Mouse (Mus musculus) left cerebral cortex, adult 9 months (tissue): ENCODE results near the gene Cnpy3.

Experiments used
- DNase-seq, 2 experiments: peaks; one replicate each; pipeline ENCODE4 v3.0.0; 2022; ENCODE audit warnings: low spot score in 2 of 2

The Cnpy3 gene

DNA sequence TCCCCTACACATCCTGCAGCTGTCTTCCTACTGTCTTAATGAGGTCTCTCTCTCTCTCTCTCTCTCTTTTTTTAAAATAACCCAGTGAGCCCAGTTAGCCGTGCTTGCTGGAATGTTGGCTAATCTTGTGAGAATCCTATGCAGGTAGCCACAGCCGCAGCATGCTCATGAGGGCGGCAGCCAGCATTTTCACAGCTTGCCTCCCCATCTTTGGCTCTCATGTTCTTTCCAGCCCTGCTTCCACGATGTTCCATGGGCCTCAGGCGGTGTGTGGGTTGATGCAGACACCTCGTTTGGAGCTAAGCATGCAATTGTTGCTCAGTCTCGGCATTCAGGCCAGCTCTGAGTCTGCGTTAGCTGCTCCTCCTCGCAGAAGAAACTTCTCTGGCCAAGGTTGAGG is 12.9 kb upstream of the Cnpy3 start:
- peak; percentile 40 to 81 for DNase-seq

DNA sequence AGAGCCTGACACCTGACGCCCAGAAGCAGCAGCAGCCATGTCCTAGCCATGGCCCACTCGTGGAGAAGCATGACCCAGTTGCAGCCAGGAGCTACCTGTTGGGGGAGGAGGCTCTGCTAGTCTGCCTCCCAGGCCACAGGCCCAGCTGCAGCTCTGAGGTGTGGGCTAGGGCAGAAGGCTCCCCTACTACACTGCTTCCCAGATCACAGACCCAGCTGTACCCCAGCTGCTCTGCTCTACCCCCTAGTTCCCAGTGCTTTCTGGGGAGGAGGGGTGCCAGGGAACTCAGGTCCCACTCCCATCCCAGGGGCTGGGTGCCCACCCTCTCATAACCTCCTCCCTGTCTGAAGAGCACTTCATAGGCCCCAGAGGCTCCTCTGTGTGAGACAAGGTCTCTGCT is 11.5 kb upstream of the Cnpy3 start, which contains the start of gene Ptcra:
Gene Ptcra (minus strand): TSS at position 169 of the 400 bp plus-strand sequence.
- no peak for DNase-seq

DNA sequence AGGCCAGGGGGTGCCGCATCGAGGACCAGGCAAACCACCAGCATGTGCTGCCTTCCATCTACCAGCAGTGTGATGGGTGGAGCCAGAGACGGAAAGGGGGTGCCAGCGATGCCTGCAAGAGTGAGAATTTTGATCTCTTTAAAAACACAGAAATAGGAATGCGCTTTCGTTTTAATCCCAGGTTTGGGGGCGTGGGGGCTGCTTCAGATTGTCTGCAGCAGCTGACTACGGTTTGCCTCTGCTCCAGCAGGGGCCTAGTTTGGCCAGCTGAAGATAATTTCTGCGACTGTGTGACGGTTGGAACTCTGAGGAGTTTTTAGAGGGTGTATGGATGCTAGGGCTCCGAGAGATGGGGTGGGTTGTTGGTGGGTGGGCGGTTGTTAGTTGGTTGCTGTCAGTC is 6.7 kb upstream of the Cnpy3 start:
- peak in 1 of 2 experiments; percentile 33 for DNase-seq

DNA sequence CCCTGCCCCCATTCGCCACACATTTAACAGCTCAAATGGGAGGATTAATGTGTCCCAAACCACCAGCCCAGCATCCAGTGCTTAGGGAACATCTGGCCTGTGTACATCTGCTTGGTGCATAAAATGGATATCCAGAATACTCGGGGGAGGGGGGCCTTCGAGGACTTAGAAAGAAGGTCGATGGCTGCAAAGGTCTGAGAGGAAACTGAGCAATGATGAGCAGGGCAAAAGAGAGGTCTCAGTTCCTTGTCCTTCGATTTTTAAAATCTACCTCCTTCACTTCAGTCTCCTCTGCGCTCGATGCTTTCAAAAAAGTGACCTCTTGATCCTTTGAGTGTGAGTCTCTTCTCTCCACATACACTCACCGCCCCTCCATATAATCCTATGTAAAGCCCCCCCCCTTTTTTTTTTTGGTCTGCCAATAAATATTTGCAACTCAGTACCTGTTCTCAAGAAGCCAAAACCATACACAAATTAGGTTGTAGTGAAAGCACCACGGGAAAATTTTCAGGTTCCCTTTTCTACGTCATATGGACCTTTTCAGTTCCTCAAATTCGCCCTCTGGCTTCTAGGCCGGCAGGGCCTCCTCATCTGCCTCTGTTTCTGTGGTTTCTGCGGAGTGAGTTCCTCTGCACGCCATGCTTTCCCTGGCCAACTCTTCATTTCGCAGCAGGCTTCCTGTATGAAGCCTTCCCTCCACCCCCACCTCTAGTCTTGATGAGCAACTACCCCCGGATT is 789 bp downstream of the Cnpy3 start:
- DNase-seq, result peak; percentile 46 to 74

DNA sequence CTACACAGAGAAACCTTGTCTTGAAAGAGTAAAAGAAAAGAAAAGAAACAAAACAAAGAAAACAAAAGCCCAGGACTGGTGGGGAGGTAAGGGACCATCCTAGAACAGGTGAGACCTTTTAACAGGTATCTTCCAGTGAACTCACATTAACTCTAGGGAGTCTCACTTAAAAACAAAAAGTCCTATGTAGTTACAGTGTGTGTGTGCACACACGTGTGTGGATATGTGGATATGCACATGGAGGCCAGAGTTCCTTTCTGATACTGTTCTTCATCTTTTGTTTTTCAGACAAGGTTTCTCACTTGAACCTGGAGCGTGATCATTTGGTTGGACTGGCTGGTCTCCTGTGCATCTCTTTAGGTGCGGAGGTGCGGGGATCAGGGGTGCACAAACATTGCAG is 1.4 kb downstream of the Cnpy3 start:
- no peak for DNase-seq

DNA sequence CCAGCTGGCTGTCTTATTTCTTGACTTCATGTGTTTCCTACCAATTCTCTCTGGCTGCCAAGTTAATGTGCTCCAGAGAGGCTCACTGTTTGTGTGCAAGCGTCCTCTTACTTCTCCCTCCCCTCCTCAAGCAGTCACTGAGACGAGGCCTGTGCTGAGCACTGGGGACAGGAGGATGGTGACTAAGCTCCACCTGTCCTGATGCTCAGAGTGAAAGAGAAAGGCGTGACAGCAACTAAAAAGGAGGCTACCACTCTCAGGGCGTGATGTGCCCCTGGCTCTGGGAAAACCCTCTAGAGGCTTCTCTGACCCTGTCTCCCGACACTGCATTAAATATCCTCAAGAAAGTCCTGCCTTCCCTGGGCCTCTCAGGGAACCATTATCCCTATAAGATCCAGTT is 2.7 kb downstream of the Cnpy3 start:
- no peak for DNase-seq

DNA sequence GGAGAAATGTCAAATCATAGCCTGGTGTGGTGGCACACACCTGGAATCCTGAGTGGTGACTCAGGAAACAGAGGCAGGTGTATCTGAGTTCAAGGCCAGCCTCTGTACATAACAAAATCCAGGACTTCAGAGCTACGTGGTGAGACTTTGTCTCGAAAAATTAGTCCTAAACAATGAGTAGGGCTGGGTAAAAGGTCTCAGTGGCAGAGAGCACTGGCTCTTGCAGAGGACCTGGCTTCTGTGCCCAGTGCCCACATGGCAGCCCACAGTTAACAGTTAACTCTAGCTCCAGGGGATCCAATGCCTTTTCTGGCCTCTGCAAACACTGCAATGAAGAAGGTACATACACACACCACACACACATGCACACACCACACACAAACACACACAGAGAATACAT is 4.2 kb downstream of the Cnpy3 start:
- DNase-seq, result no peak

DNA sequence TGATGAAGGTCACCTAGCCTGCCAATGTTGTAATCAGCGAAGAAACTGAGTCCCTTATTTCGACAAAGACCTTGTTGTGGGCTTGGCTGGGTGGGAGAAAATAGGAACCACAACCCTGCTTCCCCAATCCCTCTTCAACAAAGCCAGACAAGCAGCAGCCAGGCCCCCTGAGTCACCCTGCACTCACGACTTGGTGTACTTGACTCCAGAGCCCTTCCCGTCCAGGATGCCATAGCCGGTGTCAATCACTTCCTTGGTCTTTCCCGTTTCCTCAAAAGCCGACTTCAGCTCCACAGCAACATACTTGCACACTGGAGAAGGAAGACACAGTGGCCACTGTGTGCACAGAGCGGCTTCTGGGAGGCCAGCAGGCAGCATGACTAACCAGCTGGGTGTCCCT is 4.8 kb downstream of the Cnpy3 start:
- DNase-seq, result no peak

DNA sequence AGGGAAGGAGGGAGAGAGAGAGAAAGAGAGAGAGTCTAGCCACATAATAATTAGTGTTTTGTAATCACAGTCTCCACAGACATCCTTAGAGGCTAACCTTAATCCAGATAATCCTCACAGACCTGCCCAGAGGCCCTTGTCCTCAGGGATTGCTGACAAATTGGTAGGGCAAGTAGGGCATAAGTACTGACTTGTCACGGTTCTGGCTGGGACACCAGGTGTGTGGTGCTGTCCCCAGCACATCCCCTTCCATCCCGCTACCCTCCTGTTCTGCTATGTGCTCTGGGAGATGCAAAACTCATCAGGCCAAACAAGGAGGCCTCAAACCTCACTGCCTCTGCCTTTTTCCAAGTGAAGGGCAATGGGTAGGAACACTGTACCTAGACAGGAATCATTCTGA is 6.5 kb downstream of the Cnpy3 start:
- DNase-seq, result no peak

DNA sequence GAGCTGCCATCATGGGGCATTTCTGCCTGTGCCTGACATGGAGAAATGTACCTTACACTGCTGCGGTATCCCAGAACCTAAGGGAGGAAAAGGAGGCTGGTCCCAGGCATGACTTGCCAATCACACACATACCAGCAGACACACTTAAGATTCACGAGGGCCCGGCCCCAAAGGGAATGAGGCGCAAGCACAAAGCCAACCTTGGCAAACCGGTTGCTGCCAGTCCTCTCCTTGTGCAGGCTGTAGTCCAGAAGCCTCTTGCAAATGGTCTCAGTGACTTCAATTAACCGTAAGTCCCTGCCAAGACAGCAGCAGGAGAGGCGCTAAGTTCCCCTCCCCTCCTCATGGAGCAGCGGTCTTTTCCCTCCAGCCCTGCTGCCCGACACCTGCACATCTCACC is 9.0 kb downstream of the Cnpy3 start:
- DNase-seq, result no peak

DNA sequence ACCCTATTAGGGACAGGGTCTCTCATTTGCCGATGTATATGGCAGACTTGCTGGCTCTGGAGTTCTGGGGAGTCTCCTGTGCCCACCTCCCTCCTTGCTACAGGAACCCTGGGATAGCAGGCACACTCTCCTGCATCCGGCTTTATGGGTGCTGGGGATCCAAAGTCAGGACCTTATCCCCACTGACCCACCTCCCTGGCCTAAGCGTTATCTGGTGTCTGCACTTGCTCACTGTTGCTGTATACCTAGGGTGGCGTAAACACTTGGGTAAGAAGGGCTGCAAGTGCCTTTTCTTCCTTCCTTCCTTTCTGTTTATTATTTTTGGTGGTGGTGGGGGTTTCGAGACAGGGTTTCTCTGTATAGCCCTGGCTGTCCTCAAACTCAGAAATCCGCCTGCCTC is 10.7 kb downstream of the Cnpy3 start:
- no peak for DNase-seq

DNA sequence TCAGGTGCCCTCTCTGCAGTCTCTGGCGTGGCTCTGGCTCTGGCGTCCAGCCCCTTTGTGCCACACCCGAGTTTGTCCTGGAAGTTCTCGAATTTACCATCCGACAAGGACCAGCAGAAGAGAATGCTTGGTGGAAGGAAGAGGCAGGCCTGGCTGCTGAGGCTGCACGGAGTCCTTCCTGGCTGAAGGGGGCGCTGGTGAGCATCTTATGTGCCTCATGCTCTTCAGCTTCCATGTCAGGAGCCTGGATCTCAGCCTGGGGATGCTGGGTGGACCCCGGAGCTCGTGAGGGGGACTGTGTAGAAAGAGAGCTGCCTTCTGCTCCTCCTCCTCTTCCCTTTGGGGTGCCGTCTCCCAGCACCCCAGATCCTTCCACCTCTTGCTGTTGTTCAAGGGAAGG is 15.9 kb downstream of the Cnpy3 start:
- no peak for DNase-seq

DNA sequence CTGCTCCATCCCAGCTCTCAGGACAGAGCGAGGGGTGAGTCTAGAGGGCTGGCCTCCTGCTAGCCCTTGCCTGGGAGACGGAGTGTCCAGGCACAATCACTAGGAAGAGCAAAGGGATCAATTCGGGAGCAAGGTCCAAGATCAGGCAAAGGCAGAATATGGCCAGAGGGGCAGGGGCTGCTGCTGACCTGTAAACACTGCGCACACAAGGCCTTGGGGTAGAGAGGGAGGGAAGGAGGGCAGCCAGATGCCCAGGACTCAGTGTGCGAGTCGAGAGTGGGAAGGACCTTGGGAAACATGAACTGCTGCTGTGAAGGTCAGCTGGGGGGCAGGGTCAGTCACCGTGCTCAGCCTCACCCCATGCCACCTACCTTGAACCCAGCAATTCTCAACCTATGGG is 16.7 kb downstream of the Cnpy3 start:
- DNase-seq, result no peak

DNA sequence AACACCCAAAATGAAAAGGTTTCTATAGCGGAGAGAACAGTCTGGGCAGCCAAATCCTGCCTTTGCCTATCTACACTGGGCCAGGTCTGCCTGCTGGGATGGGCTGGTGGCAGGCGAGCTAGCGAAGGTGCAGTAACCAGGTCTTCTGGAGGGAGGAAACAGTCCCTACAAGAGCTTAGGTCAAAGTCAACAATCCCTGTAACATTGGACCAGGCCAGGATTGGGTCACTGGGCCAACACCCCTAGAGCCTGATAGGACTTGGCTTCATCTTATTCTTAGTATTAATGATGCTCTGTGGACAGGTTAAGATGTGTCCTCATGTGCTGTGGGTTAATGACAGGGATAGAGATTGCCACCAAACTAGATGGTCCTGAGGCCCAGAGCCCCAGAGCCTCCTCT is 18.0 kb downstream of the Cnpy3 start:
- DNase-seq, result no peak

DNA sequence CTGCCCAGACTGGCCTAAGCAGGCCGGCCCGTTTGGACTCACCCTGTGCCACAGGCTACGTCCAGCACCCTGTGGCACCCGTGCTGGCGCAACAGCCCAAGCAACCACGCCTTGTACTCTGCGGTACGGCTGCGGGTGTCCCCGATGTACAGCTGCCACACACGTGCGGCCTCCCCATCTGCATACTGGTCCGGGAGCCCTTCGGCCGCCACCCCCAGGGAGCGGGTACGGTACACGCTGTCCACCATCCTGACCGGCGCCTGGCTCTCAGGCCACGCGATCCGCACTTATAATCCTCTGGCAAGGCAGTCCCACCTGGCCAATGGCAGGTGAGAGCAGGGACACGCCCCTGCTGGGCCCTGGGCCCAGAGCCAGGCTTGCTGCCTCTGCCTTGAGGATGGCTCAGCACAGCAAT is 23.1 kb downstream of the Cnpy3 start, which contains the start of gene Gnmt:
Gene Gnmt (minus strand): TSS at position 265 of the 415 bp plus-strand sequence.
- DNase-seq, result no peak

DNA sequence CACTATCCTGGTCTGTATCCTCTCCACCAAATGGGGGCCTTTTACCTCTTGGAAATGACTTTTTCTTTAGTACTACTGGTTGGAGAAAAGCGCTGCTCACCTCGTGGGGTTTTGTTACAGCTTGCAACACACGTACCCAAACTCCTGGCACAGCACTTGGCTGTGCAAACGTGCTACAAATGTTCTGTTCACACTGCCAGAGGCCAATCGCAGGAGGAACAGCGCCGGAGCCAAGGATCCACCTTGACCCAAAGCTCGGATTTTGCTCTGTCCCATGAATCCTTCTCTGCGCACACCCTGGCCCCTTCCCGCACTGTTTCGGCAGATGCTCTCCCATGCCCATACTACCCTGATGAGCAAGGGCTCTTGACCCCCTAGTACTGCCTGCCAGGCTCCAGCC is 23.5 kb downstream of the Cnpy3 start:
- no peak for DNase-seq

DNA sequence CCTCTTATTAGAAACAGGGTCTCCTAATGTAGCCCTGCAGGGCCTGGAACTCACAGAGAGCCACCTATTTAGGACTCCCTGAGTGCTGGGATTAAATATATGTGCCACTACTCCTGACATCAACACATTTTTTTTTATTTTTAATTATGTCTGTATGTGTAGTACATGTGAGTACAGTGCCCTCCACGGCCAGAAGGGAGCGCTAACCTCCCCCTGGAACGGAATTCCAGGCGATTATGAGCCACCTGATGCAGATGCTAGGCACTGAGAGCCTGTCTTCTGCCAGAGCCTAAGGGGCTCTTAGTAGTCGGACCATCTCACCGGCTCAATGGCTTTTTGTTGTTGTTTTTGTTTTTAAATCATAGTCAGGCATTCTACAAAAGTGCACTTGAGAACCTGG is 24.0 kb downstream of the Cnpy3 start:
- no peak for DNase-seq

DNA sequence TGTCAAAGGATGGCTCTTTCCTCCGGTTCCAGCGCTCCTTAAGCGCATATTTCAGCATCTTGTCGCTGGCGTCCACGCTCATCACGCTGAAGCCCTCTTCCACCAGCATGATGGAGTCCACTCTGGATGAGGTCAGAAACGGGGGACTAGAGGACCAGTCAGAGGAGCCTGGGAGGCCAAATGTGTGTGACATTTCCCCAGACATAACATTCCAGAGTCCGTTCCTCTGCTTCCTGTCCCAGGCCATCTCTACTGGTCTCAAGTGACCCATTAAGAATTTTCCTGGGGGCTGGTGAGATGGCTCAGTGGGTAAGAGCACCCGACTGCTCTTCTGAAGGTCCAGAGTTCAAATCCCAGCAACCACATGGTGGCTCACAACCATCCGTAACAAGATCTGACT is 24.7 kb downstream of the Cnpy3 start:
- no peak for DNase-seq

DNA sequence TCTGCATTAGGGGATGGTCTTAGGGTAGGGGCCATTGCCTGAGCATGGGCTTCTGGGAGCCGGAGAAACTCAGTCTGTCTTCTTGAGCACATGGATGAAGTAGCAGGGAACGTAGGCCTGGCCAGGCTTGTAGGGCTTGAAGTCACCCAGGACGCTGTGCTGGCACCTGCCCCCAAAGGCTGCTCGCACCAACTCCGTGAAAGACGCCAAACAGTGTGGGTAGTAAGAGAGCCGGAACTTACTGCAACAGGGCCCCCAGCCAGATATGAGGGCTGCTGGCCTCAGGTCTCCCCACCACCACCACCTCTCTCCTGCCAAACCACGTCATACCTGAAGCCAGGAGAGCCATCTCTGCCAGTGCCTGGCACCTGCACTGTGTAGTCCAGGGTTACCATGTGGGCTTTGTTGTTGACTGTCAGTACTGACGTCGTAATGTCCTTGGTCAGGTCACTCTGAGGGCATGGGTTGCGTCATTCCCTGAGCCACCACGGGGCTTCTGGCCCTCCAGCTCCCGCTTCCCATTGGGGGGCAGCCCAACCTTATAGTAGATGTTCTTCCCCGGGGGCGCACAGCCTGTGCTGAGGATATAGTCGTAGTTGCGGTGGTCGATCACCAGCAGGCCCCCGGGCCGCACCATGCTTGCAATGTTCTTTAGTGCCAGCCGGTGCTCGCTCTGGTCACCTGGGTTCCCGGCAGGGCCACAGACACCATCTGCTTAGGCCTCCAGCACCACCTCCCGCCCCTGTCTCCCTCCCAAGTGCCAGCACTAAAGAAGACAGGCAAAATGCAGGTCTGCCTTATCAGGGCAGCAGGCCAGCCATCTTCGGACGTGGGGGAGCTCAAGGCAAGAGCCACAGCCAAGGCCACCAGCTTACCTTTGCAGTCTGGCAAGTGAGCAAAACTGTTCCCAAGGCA is 26.0 kb downstream of the Cnpy3 start:
- DNase-seq, result no peak

DNA sequence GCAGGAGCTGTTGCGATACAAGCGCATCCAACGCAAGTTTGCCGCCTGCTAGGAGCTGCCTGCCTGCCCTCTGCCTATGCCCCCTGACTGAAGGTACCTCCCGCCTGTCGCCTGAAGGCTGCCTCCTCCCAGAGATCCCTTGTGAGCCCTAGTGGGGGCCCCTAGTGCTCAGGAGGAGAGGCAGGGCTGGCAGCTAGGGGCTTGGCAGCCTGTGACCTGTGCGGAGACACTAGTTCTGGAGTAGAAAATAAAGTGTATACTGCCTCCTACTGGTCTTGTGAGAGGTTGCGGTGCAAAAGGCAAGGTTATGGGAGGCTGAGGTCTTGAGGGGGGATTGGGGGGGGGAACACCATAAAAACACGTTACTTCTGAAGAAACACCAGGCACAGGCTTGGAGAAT is 26.7 kb downstream of the Cnpy3 start:
- DNase-seq, result no peak

DNA sequence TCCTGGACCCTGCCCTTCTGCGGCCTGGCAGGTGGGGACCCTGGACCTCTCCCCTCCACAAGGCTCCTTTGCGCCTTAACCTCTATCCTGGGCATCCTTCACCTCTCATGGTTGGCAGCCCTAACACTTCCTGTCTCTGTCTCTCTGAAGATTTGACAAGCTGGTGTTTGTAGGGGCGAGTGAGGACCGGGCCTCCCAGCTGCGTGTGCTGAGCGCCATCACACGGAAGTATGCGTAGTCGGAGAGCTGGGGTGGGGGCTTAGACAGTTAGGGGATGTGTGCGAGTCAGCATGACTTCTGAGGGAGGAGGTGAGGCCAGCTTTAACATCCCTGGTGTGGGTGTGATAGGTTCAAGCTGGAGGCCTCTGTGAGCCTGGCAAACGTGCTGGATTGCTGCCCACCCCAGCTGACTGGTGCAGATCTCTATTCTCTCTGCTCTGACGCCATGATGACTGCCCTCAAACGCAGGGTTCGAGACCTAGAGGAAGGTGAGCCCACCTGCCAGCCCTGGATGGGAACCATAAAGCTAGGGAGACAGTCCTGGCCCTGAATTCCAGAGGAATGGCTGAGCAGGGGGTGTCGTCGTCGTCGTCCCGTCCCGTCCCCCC is 27.4 kb downstream of the Cnpy3 start:
- no peak for DNase-seq

DNA sequence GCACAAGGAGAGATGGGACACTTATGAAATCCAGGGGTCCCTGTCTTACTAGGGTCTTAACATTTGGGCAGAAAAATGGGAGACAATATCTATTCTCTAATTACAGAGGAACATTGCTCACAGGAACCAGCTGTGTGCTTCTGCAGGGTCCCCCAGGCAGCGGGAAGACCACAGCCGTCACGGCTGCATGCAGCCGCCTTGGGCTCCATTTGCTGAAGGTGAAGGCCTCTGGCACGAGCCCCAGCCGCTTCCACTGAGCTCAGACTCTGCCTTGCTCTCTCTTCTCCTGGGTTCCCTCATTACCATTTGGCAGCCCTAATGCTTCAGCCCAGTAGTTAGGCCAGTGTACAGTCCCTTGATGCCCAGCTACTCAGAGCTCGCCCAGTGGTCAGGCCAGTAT is 30.9 kb downstream of the Cnpy3 start:
- DNase-seq, result no peak
